Mouse (Mus musculus) limb, embryonic 15.5 days (tissue): ENCODE data around the gene Smc2. TPM values are rescaled to one million over a fixed set of nuclear protein-coding genes. Genes with fewer than 3 reads are reported as not detected.
"Not testable (repeated sequence)": the region's sequence is repeated elsewhere in the genome, so short reads cannot be mapped to it uniquely, and the experiment has no call there.

Experiments used
- ATAC-seq: fragments of 200-750 bp; cut with Nextera tagmentation; 2 replicates; pipeline ENCODE4 v1.8.0; 2017; ENCODE audit warnings: low read depth, moderate TSS enrichment; ENCODE audit not compliant: insufficient number of reproducible peaks, low FRiP score, low TSS enrichment
- H3K27ac ChIP-seq: fragments of 300-500 bp; sonication (generic); 2 replicates; pipeline ENCODE4 v1.5.1; 2015; ENCODE audit warnings: moderate library complexity, mild to moderate bottlenecking, inconsistent platforms
- H3K27me3 ChIP-seq: fragments of 300-500 bp; sonication (generic); 2 replicates; pipeline ENCODE4 v1.6.1; 2015; ENCODE audit warnings: inconsistent platforms
- H3K36me3 ChIP-seq: fragments of 300-500 bp; sonication (generic); 2 replicates; pipeline ENCODE4 v1.6.1; 2015; ENCODE audit warnings: inconsistent platforms
- H3K4me1 ChIP-seq: fragments of 300-500 bp; sonication (generic); 2 replicates; pipeline ENCODE4 v1.6.1; 2015; ENCODE audit warnings: inconsistent platforms
- H3K4me2 ChIP-seq: fragments of 300-500 bp; sonication (generic); 2 replicates; pipeline ENCODE4 v1.6.1; 2015; ENCODE audit warnings: mild to moderate bottlenecking, inconsistent platforms
- H3K4me3 ChIP-seq: fragments of 300-500 bp; sonication (generic); 2 replicates; pipeline ENCODE4 v1.5.1; 2015; ENCODE audit warnings: mild to moderate bottlenecking, inconsistent platforms
- H3K9ac ChIP-seq: fragments of 300-500 bp; sonication (generic); 2 replicates; pipeline ENCODE4 v1.6.1; 2015; ENCODE audit warnings: inconsistent platforms
- H3K9me3 ChIP-seq: fragments of 300-500 bp; sonication (generic); 2 replicates; pipeline ENCODE4 v1.6.1; 2016; ENCODE audit warnings: inconsistent platforms
- WGBS: fragments of 180-500 bp; shearing (Covaris S2); methylation state at CpG from one replicate; pipeline ENCODE4 v1.1.7; 2015; 5-methylcytosine and 5-hydroxymethylcytosine counted together
- polyA plus RNA-seq: library from polyadenylated mRNA; unstranded; fragments of >200 nt; fragmentation: Nextera tagmentation; extraction: Ambion mirVana; gene quantifications from 2 replicates; pipeline ENCODE4 v1.2.1, GENCODE M21; 2015

Gene Smc2
- 151 and 165 TPM in 2 replicates for polyA plus RNA-seq

GRCm38 (mm10) chr4:52438886-52439664 lies at the start of gene Smc2:
Gene Smc2 (plus strand): TSS chr4:52439243.
- ATAC-seq, result peak; percentile 98
- no peaks in the 10 kb centered on the region for H3K9me3 ChIP-seq
- H3K36me3 ChIP-seq, result peaks cover 19% of the 10 kb centered on the region
- H3K27ac ChIP-seq, result peak within 1 kb of the TSS; percentile 89
- under 1% methylated on average over 53 of the region's 53 CpGs for WGBS
- H3K4me2 ChIP-seq, result peak within 1 kb of the TSS; percentile 69
- peak within 1 kb of the TSS; percentile 57 for H3K9ac ChIP-seq
- H3K27me3 ChIP-seq, result no peaks in the 10 kb centered on the region
- H3K4me1 ChIP-seq, result 0 out of 2 replicates have a peak, but pooled peaks cover 3% of the 10 kb centered on the region
- peak within 1 kb of the TSS; percentile 89 for H3K4me3 ChIP-seq

GRCm38 (mm10) chr4:52411587-52411986 lies 27.5 kb upstream of the Smc2 start:
- H3K4me1 ChIP-seq, result no peaks in the 10 kb centered on the region
- WGBS, result 69% methylated on average over 2 of the region's 2 CpGs
- H3K9ac ChIP-seq, result no peak overlapping the region
- no peak overlapping the region for H3K27ac ChIP-seq
- no peak overlapping the region for H3K4me3 ChIP-seq
- no peaks in the 10 kb centered on the region for H3K36me3 ChIP-seq
- H3K9me3 ChIP-seq, result no peaks in the 10 kb centered on the region
- H3K27me3 ChIP-seq, result no peaks in the 10 kb centered on the region
- ATAC-seq, result no peak
- no peak overlapping the region for H3K4me2 ChIP-seq

DNA sequence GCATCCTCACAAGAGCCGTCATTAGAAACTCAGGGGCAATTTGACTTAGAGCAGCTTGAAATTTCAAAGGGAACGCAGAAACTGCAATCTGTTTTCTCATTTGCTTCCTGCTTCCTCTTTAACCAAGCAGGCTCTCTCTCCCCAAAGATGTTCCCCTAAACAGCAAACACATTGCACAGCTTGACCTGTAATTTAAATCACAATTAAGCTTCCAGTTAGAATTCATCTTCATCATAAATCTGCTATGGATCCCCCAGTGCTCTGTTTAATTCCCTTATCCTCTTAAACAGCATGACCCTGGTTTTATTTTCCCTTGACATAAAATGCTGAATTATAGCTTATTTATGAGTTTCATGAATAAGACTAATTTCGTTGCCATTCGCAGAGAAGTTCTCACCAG lies 15.4 kb upstream of the Smc2 start:
- H3K9me3 ChIP-seq, result no peaks in the 10 kb centered on the region
- H3K27me3 ChIP-seq, result no peaks in the 10 kb centered on the region
- no peaks in the 10 kb centered on the region for H3K36me3 ChIP-seq
- no peaks in the 10 kb centered on the region for H3K4me1 ChIP-seq
- WGBS, result 27% methylated on average over 4 of the region's 4 CpGs
- ATAC-seq, result no peak
- no peak overlapping the region for H3K27ac ChIP-seq
- H3K9ac ChIP-seq, result no peak overlapping the region
- H3K4me3 ChIP-seq, result no peak overlapping the region
- no peak overlapping the region for H3K4me2 ChIP-seq

- Histone ChIP-seq H3K9ac (no peak overlapping the region), H3K4me1 (no peaks in the 10 kb centered on the region), H3K36me3 (no peaks in the 10 kb centered on the region), H3K9me3 (no peaks in the 10 kb centered on the region), H3K4me2 (no peak overlapping the region), H3K27ac (no peak overlapping the region), H3K4me3 (no peak overlapping the region), H3K27me3 (no peaks in the 10 kb centered on the region)
- WGBS, result 34% methylated on average over 7 of the region's 7 CpGs
- no peak for ATAC-seq
Measured at GRCm38 (mm10) chr4:52429310-52430198, 9.5 kb upstream of the Smc2 start.

DNA sequence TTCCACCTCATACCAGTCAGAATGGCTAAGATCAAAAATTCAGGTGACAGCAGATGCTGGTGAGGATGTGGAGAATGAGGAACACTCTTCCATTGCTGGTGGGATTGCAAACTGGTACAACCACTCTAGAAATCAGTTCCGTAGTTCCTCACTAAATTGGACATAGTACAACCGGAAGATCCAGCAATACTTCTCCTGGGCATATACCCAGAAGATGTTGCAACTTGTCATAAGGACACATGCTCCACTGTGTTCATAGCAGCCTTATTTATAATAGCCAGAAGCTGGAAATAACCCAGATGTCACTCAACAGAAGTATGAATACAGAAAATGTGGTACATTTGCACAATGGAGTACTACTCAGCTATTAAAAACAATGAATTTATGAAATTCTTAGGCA lies 3.5 kb upstream of the Smc2 start:
- not testable (repeated sequence) for H3K4me1 ChIP-seq, H3K27ac ChIP-seq, H3K9me3 ChIP-seq, H3K36me3 ChIP-seq, H3K9ac ChIP-seq, ATAC-seq, H3K4me2 ChIP-seq, H3K4me3 ChIP-seq, H3K27me3 ChIP-seq
- 85% methylated on average over 2 of the region's 2 CpGs for WGBS

DNA sequence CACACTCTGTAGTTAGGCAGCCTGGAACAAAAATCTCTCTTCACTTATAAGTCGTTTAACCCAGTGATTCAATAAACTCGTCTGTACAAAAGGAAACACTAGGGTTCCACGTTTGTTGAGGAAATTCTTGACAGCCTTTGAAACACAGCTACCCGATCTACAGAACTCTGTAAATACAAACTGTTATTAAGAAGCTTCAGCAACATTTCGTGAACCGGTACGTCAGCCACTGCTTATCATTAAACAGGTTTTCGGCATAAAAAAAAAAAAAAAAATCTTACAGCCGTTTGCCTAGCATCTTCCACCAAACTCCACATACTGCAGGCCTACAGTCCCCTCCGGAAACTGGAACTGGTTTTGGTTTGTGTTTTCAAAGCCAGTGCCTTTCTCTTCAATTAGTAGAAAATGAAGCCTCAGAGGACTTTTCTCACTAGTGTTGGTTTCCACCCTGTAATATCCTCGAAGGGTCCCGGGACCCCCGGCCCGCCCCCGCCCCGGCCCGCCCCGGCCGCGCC lies 615 bp upstream of the Smc2 start:
- 0 out of 2 replicates have a peak, but pooled peaks cover 3% of the 10 kb centered on the region for H3K4me1 ChIP-seq
- H3K9me3 ChIP-seq, result no peaks in the 10 kb centered on the region
- H3K27me3 ChIP-seq, result no peaks in the 10 kb centered on the region
- WGBS, result under 1% methylated on average over 19 of the region's 20 CpGs
- H3K36me3 ChIP-seq, result peaks cover 14% of the 10 kb centered on the region
- peak overlapping the region; percentile 89 for H3K4me3 ChIP-seq
- peak overlapping the region; percentile 42; the same call in 1 of the 2 replicates for H3K9ac ChIP-seq
- H3K4me2 ChIP-seq, result peak overlapping the region; percentile 26
- H3K27ac ChIP-seq, result peak overlapping the region; percentile 89
- ATAC-seq, result no peak

DNA sequence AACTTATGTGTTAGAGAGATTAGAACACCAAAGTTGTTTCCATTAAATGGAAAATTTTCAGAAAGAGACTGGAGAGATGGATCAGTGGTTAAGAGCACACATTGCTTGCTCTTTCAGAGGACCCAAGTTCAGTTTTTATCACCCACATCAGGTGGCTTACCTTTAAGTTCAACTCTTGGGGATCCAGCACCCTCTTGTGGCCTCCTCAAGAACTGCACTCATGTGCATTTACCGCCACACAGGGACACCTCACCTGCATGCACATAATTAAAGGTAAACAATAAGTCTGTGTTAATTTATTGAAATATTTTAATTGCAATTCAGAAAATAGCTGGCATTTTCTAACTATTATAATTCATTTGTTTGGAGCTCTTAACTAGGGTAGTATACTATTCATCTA lies 20.7 kb downstream of the Smc2 start:
- Histone ChIP-seq H3K9me3 (no peaks in the 10 kb centered on the region), H3K27me3 (no peaks in the 10 kb centered on the region), H3K4me1 (no peaks in the 10 kb centered on the region), H3K4me3 (no peak overlapping the region), H3K9ac (no peak overlapping the region), H3K27ac (no peak overlapping the region), H3K36me3 (peaks cover 49% of the 10 kb centered on the region), H3K4me2 (no peak overlapping the region)
- WGBS, result 91% methylated on average over 1 of the region's 1 CpGs
- no peak for ATAC-seq

DNA sequence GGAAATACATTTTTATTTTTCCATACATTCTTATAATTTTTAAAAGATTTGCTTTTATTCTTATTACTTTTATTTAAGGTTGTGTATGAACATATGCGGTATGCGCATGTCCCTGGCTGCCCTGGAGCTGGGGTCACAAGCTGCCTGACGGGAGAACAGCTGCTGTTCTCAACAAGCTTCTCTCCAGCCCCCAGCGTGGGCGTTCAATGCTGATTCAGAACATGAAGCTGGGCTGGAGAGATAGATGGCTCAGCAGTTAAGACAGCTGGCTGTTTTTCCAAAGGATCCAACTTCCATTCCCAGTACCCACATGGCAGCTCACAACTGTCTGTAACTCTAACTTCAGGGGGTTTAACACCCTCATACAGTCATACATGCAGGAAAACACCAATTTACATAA lies 22.3 kb downstream of the Smc2 start:
- peaks cover 35% of the 10 kb centered on the region for H3K36me3 ChIP-seq
- no peak overlapping the region for H3K9ac ChIP-seq
- H3K9me3 ChIP-seq, result no peaks in the 10 kb centered on the region
- no peaks in the 10 kb centered on the region for H3K27me3 ChIP-seq
- H3K27ac ChIP-seq, result no peak overlapping the region
- H3K4me3 ChIP-seq, result no peak overlapping the region
- no peak for ATAC-seq
- no peak overlapping the region for H3K4me2 ChIP-seq
- WGBS, result 84% methylated on average over 5 of the region's 5 CpGs
- no peaks in the 10 kb centered on the region for H3K4me1 ChIP-seq

DNA sequence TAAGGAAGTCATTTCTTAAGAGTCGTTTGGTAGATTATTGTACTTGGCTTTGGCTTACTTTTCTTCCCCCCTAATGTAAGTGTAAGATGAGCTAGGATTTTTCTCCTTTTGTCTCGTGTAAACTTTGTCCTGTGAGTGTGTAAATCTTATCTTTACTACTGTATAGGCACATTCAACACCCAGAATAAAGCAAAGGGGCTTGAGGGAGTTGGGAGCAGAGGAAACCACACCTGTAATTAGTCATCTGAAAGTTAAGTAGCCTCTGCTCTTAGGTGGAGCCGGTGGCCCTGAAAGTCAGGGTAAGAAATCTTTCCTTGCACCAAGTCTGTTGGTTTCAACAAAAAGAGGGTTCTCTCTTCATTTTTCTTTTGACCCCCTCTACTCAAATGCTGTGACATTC lies 34.4 kb downstream of the Smc2 start:
- peaks cover 29% of the 10 kb centered on the region; the same call in 1 of the 2 replicates for H3K36me3 ChIP-seq
- ATAC-seq, result no peak

GRCm38 (mm10) chr4:52487486-52487885 lies 48.4 kb downstream of the Smc2 start:
- no peak for ATAC-seq
- no peak overlapping the region for H3K9ac ChIP-seq
- no peak overlapping the region for H3K4me2 ChIP-seq
- no peaks in the 10 kb centered on the region for H3K27me3 ChIP-seq
- H3K27ac ChIP-seq, result no peak overlapping the region
- WGBS, result 91% methylated on average over 4 of the region's 4 CpGs
- no peaks in the 10 kb centered on the region for H3K4me1 ChIP-seq
- H3K36me3 ChIP-seq, result peaks cover 18% of the 10 kb centered on the region
- no peak overlapping the region for H3K4me3 ChIP-seq
- no peaks in the 10 kb centered on the region for H3K9me3 ChIP-seq

More for the DNA sequence above, 34.4 kb downstream of the Smc2 start:
- H3K4me2 ChIP-seq, result no peak overlapping the region
- no peak overlapping the region for H3K9ac ChIP-seq
- no peaks in the 10 kb centered on the region for H3K4me1 ChIP-seq
- WGBS, result 91% methylated on average over 3 of the region's 3 CpGs
- no peaks in the 10 kb centered on the region for H3K27me3 ChIP-seq
- no peaks in the 10 kb centered on the region for H3K9me3 ChIP-seq
- no peak overlapping the region for H3K4me3 ChIP-seq
- no peak overlapping the region for H3K27ac ChIP-seq

DNA sequence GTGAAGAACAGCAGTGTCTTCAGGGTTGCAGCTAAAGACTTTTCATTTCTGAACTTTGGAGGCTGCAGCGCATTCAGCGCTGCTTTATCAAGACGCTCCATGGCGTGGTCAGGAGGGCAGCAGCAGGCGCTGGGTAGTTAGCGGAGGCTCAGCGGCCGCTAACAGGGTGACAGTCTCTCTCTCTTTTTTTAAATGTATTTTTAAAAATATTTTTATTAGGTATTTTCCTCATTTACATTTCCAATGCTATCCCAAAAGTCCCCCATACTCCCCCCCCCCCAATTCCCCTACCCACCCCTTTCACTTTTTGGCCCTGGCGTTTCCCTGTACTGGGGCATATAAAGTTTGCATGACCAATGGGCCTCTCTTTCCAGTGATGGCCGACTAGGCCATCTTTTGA lies 58.1 kb downstream of the Smc2 start, which contains the start of gene Vma21-ps:
Vma21-ps (minus strand) TSS at position 101 of the 400 bp plus-strand sequence.
- ATAC-seq, H3K4me2 ChIP-seq, H3K4me1 ChIP-seq, H3K27me3 ChIP-seq, H3K27ac ChIP-seq, H3K36me3 ChIP-seq, H3K9ac ChIP-seq, H3K4me3 ChIP-seq, H3K9me3 ChIP-seq: not testable (repeated sequence)
- 93% methylated on average over 10 of the region's 10 CpGs for WGBS

DNA sequence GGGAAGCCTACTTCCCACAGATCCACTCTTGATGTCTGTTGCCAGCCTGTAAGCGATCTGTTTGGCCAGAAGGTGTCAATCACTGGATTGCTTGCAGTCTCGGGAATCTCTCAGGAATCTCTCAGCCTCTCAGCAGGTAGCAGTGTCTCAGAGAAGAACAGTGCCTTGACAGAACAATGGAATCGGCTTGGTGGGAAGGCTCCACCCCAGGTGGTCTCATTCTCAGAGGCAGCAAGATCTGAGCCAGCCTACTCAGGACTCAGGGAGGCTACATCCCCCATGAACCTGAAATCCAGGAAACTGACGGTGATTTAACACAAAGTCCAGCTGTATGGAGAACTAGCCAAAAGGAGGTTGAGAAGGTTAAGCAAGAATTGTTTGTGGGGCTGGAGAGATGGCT lies 78.5 kb downstream of the Smc2 start:
- 24% methylated on average over 4 of the region's 4 CpGs for WGBS

More for the DNA sequence above, 78.5 kb downstream of the Smc2 start:
- ATAC-seq, result no peak
- no peak overlapping the region for H3K4me2 ChIP-seq
- H3K27me3 ChIP-seq, result no peaks in the 10 kb centered on the region
- H3K4me3 ChIP-seq, result no peak overlapping the region
- no peaks in the 10 kb centered on the region for H3K36me3 ChIP-seq
- no peak overlapping the region for H3K27ac ChIP-seq
- H3K4me1 ChIP-seq, result no peaks in the 10 kb centered on the region
- no peaks in the 10 kb centered on the region for H3K9me3 ChIP-seq
- no peak overlapping the region for H3K9ac ChIP-seq
